ENCODE assay signal across 21 mouse cellular contexts in the genomic region with DNA sequence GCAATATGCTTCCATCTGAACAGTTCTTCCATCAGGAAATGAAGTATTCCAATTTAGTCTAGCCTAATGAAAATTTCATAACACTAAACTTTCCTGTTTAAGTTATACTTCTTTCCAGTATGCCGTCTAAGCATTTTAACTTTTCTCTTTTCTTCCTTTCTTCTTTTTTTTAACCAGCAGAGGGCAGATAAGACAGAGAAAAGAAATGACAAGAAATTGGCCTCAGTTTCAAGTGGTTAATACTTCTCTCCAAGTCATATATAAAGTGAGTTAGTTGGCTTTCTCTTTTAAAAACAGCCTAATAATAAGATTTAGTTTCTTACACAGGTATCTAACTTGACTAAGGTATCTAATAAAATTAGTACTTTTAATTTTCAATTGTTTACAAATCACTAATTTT. TPM values are rescaled to one million over a fixed set of nuclear protein-coding genes. Genes with fewer than 3 reads are reported as not detected.
DNase-seq lines count a peak whose midpoint lies in the region; ATAC-seq and TF ChIP-seq lines count a peak whose summit lies in the region.
"Had no signal": no experiment of that assay in that cellular context is flagged by ENCODE, and none has a peak within 500 bp of the region (broad histone marks: within the 10 kb centered on the region; RNA-seq: fewer than 3 reads in every experiment).

No protein-coding gene starts in this region.

- no peak overlapping the region for H3K9ac ChIP-seq in hindbrain, postnatal 0 days (replicated peaks; ENCODE audit: low read length)
- no peak overlapping the region for H3K9ac ChIP-seq in hindbrain, embryonic 11.5 days (ENCODE audit: low read depth, low read length)
- no peak overlapping the region for H3K9ac ChIP-seq in midbrain, embryonic 14.5 days (replicated peaks; ENCODE audit: low read length)
- no peak overlapping the region for H3K9ac ChIP-seq in midbrain, embryonic 11.5 days (ENCODE audit: low read length)
- H3K9ac ChIP-seq: heart, embryonic 12.5 days; limb, embryonic 12.5 days; liver, embryonic 14.5 days; neural tube, embryonic 13.5 days had no signal

- H3K9me3 ChIP-seq in hindbrain, postnatal 0 days (ENCODE audit: low read length), result no peaks in the 10 kb centered on the region
- no peaks in the 10 kb centered on the region for H3K9me3 ChIP-seq in hindbrain, embryonic 11.5 days (ENCODE audit: control insufficient read depth, low read length)
- H3K9me3 ChIP-seq in midbrain, embryonic 14.5 days (ENCODE audit: control insufficient read depth, low read length), result no peaks in the 10 kb centered on the region
- no peaks in the 10 kb centered on the region for H3K9me3 ChIP-seq in midbrain, embryonic 11.5 days (ENCODE audit: control insufficient read depth, low read length)
- H3K9me3 ChIP-seq: heart, embryonic 12.5 days; limb, embryonic 12.5 days; neural tube, embryonic 13.5 days had no signal

- WGBS in hindbrain, postnatal 0 days, result 60% methylated on average over 1 of the region's 1 CpGs
- WGBS in hindbrain, embryonic 11.5 days, result 60% methylated on average over 1 of the region's 1 CpGs
- 56% methylated on average over 1 of the region's 1 CpGs for WGBS in midbrain, embryonic 14.5 days
- WGBS in midbrain, embryonic 11.5 days, result 67% methylated on average over 1 of the region's 1 CpGs

- H3K36me3 ChIP-seq in hindbrain, postnatal 0 days (ENCODE audit: insufficient read depth, low read length), result no peaks in the 10 kb centered on the region
- H3K36me3 ChIP-seq in hindbrain, embryonic 11.5 days (ENCODE audit: control insufficient read depth, insufficient read depth, low read length), result no peaks in the 10 kb centered on the region
- H3K36me3 ChIP-seq in midbrain, embryonic 14.5 days (ENCODE audit: control insufficient read depth, insufficient read depth, low read length), result no peaks in the 10 kb centered on the region
- H3K36me3 ChIP-seq in midbrain, embryonic 11.5 days (ENCODE audit: control insufficient read depth, insufficient read depth, low read length), result no peaks in the 10 kb centered on the region
- H3K36me3 ChIP-seq: heart, embryonic 12.5 days; limb, embryonic 12.5 days; neural tube, embryonic 13.5 days had no signal

- H3K4me1 ChIP-seq in hindbrain, postnatal 0 days (ENCODE audit: insufficient read depth, low read length), result no peaks in the 10 kb centered on the region
- H3K4me1 ChIP-seq in hindbrain, embryonic 11.5 days (replicated peaks; ENCODE audit: control insufficient read depth, insufficient read depth, low read length), result no peaks in the 10 kb centered on the region
- no peaks in the 10 kb centered on the region for H3K4me1 ChIP-seq in midbrain, embryonic 14.5 days (ENCODE audit: control insufficient read depth, insufficient read depth, low read length)
- no peaks in the 10 kb centered on the region for H3K4me1 ChIP-seq in midbrain, embryonic 11.5 days (ENCODE audit: control insufficient read depth, insufficient read depth, low read length)
- H3K4me1 ChIP-seq: heart, embryonic 12.5 days; limb, embryonic 12.5 days; neural tube, embryonic 13.5 days had no signal

- no peak overlapping the region for H3K4me3 ChIP-seq in hindbrain, postnatal 0 days (ENCODE audit: low read length)
- no peak overlapping the region for H3K4me3 ChIP-seq in hindbrain, embryonic 11.5 days (ENCODE audit: low read depth, low read length)
- H3K4me3 ChIP-seq in midbrain, embryonic 14.5 days (replicated peaks; ENCODE audit: low read depth, low read length), result no peak overlapping the region
- H3K4me3 ChIP-seq in midbrain, embryonic 11.5 days (ENCODE audit: low read depth, low read length), result no peak overlapping the region
- H3K4me3 ChIP-seq: heart, embryonic 12.5 days; limb, embryonic 12.5 days; neural tube, embryonic 13.5 days had no signal

- ATAC-seq in hindbrain, postnatal 0 days, result no peak
- no peak for ATAC-seq in hindbrain, embryonic 11.5 days (ENCODE audit: low FRiP score)
- no peak for ATAC-seq in midbrain, embryonic 14.5 days (ENCODE audit: low FRiP score, low TSS enrichment)
- ATAC-seq in midbrain, embryonic 11.5 days (ENCODE audit: low FRiP score), result no peak
- ATAC-seq: forebrain, embryonic 14.5 days had no signal

- peak; percentile 44 for TF ChIP-seq CTCF in hindbrain, postnatal 0 days (IDR thresholded peaks at IDR 0.05; ENCODE audit: low read depth)

- peak; percentile 19 for DNase-seq in hindbrain, postnatal 0 days (ENCODE audit: low spot score)
- no peak for DNase-seq in hindbrain, embryonic 11.5 days (ENCODE audit: low spot score)
- DNase-seq in midbrain, embryonic 14.5 days, result peak; percentile 33
- no peak for DNase-seq in midbrain, embryonic 11.5 days (ENCODE audit: low spot score, missing footprints)
- peak; percentile 8 for DNase-seq in adipocyte (ENCODE audit: low spot score)
- DNase-seq in thymus, postnatal 25 days, result no peak
- no peak for DNase-seq in gastrocnemius, postnatal 36 days
- DNase-seq: adrenal gland, postnatal 14 days; cerebellum, adult 8-10 months; kidney, adult 8-10 months; kidney, postnatal 36 days had no signal

- intact Hi-C loops in gastrocnemius, postnatal 36 days (cut with DNase I), result no loop called here

- no peak overlapping the region for H3K27ac ChIP-seq in hindbrain, postnatal 0 days
- no peak overlapping the region for H3K27ac ChIP-seq in hindbrain, embryonic 11.5 days (ENCODE audit: low read depth, low read length)
- H3K27ac ChIP-seq in midbrain, embryonic 14.5 days (replicated peaks; ENCODE audit: low read depth, low read length), result no peak overlapping the region
- H3K27ac ChIP-seq in midbrain, embryonic 11.5 days (ENCODE audit: low read depth, low read length), result no peak overlapping the region
- H3K27ac ChIP-seq: limb, embryonic 12.5 days; liver, embryonic 14.5 days; neural tube, embryonic 13.5 days had no signal

- no peak overlapping the region for H3K4me2 ChIP-seq in hindbrain, postnatal 0 days (ENCODE audit: low read depth, low read length)
- H3K4me2 ChIP-seq in hindbrain, embryonic 11.5 days (replicated peaks; ENCODE audit: low read depth, low read length), result no peak overlapping the region
- no peak overlapping the region for H3K4me2 ChIP-seq in midbrain, embryonic 14.5 days (ENCODE audit: low read length)
- no peak overlapping the region for H3K4me2 ChIP-seq in midbrain, embryonic 11.5 days
- H3K4me2 ChIP-seq: heart, embryonic 12.5 days; limb, embryonic 12.5 days; neural tube, embryonic 13.5 days had no signal

- no peaks in the 10 kb centered on the region for H3K27me3 ChIP-seq in hindbrain, postnatal 0 days (ENCODE audit: insufficient read depth, low read length)
- no peaks in the 10 kb centered on the region for H3K27me3 ChIP-seq in hindbrain, embryonic 11.5 days (ENCODE audit: control insufficient read depth, insufficient read depth, low read length)
- no peaks in the 10 kb centered on the region for H3K27me3 ChIP-seq in midbrain, embryonic 14.5 days (ENCODE audit: control insufficient read depth, insufficient read depth, low read length)
- H3K27me3 ChIP-seq in midbrain, embryonic 11.5 days (ENCODE audit: control insufficient read depth, insufficient read depth, low read length), result no peaks in the 10 kb centered on the region
- H3K27me3 ChIP-seq: heart, embryonic 12.5 days; limb, embryonic 12.5 days; neural tube, embryonic 13.5 days had no signal

RNA-seq across cellular contexts. Expression of gene Asz1, which starts 26.4 kb away (rescaled TPM):
- not detected in 2 replicates for total RNA-seq in hindbrain, postnatal 0 days (2014; rRNA removed)
- not detected in 2 replicates for polyA plus RNA-seq in hindbrain, postnatal 0 days (2015; fragmentation: Nextera tagmentation; extraction: Ambion mirVana)
- polyA plus RNA-seq in hindbrain, embryonic 11.5 days (2014; fragmentation: Nextera tagmentation; extraction: Ambion mirVana), result not detected in 2 replicates
- polyA plus RNA-seq in midbrain, embryonic 14.5 days (2014; fragmentation: Nextera tagmentation; extraction: Ambion mirVana), result not detected in 2 replicates
- not detected in 2 replicates for polyA plus RNA-seq in midbrain, embryonic 11.5 days (2014; fragmentation: Nextera tagmentation; extraction: Ambion mirVana)
- total RNA-seq in gastrocnemius, postnatal 36 days (2021), result not detected
- total RNA-seq: adrenal gland, postnatal 14 days; common myeloid progenitor, adult 5-6 weeks; granulocyte monocyte progenitor cell, adult 5-6 weeks; heart, postnatal 25 days; layer of hippocampus, postnatal 25 days; megakaryocyte-erythroid progenitor cell, adult 5-6 weeks had no signal
- polyA plus RNA-seq: forebrain, embryonic 14.5 days; heart, embryonic 12.5 days; limb, embryonic 12.5 days; liver, embryonic 14.5 days; neural tube, embryonic 13.5 days had no signal

RNA-seq across cellular contexts. Expression of gene Cftr, which starts 35.2 kb away (rescaled TPM):
- 1.5 and 1.6 TPM in 2 replicates for total RNA-seq in hindbrain, postnatal 0 days (2014; rRNA removed)
- polyA plus RNA-seq in hindbrain, postnatal 0 days (2015; fragmentation: Nextera tagmentation; extraction: Ambion mirVana), result 0.70 and 0.87 TPM in 2 replicates
- polyA plus RNA-seq in hindbrain, embryonic 11.5 days (2014; fragmentation: Nextera tagmentation; extraction: Ambion mirVana), result 0.03 and 0.13 TPM in 2 replicates
- 0.70 and 0.98 TPM in 2 replicates for polyA plus RNA-seq in midbrain, embryonic 14.5 days (2014; fragmentation: Nextera tagmentation; extraction: Ambion mirVana)
- not detected in 2 replicates for polyA plus RNA-seq in midbrain, embryonic 11.5 days (2014; fragmentation: Nextera tagmentation; extraction: Ambion mirVana)
- not detected for total RNA-seq in gastrocnemius, postnatal 36 days (2021)
- total RNA-seq: common myeloid progenitor, adult 5-6 weeks; megakaryocyte-erythroid progenitor cell, adult 5-6 weeks had no signal

Comparison
In these comparisons a context has a peak if more than half of its experiments do, and no peak if none do; other contexts are left out.
1. DNase-seq: peak in hindbrain, postnatal 0 days (single experiment), midbrain, embryonic 14.5 days (single experiment) and adipocyte (single experiment); none in hindbrain, embryonic 11.5 days (single experiment), midbrain, embryonic 11.5 days (single experiment), thymus, postnatal 25 days (single experiment) and gastrocnemius, postnatal 36 days (0 of 2).